Mouse (Mus musculus) spleen, adult 10 weeks (tissue): Measurements from ENCODE around the gene Zfp990. TPM values are rescaled to one million over a fixed set of nuclear protein-coding genes. Genes with fewer than 3 reads are reported as not detected.

Experiments
- polyA plus RNA-seq: library from polyadenylated mRNA; stranded (reverse); fragments of 350-450 nt; fragmentation: Illumina TruSeq; extraction: RNeasy Lipid Tissue Mini Kit (QIAGEN cat#74804); gene quantifications from one replicate; pipeline ENCODE4 v1.2.3, GENCODE M21; 2015; ENCODE audit warnings: low replicate concordance; ENCODE audit not compliant: insufficient read depth

Gene Zfp990
- 0.12 TPM for polyA plus RNA-seq

GRCm38 (mm10) chr4:145510459-145510858 lies at the start of gene Zfp990:
Gene Zfp990, plus strand, starts transcription at chr4:145510759.

GRCm38 (mm10) chr4:145585078-145585477 lies 74.5 kb downstream of the Zfp990 start, which contains the start of gene Gm13212:
Gene Gm13212, plus strand, starts transcription at chr4:145585166.

Other genes starting within 250 kb of the Zfp990 start
- gene Tnfrsf8, start 195.6 kb upstream of the Zfp990 start, polyA plus RNA-seq = 0.91 TPM
- 26.4 TPM for gene Gm13212, start 74.4 kb downstream of the Zfp990 start, polyA plus RNA-seq
- gene Zfp980, start 159.9 kb downstream of the Zfp990 start, polyA plus RNA-seq = not detected